Comparison of ENCODE assay signal across 22 mouse cellular contexts in genomic region chr10:41153229-41153750, GRCm38 (mm10).
"Had no signal": no experiment of that assay in that cellular context is flagged by ENCODE, and none has a peak within 500 bp of the region (broad histone marks: within the 10 kb centered on the region; RNA-seq: fewer than 3 reads in every experiment).

No protein-coding gene starts in this region.

- ATAC-seq: intestine, postnatal 0 days; lung, postnatal 0 days; midbrain, embryonic 15.5 days had no signal

- H3K27me3 ChIP-seq: limb, embryonic 13.5 days; midbrain, embryonic 15.5 days; neural tube, embryonic 12.5 days; neural tube, embryonic 15.5 days had no signal

- H3K9ac ChIP-seq: limb, embryonic 13.5 days; lung, embryonic 14.5 days; midbrain, embryonic 15.5 days; neural tube, embryonic 12.5 days; neural tube, embryonic 15.5 days had no signal

- H3K4me2 ChIP-seq: limb, embryonic 13.5 days; lung, embryonic 14.5 days; midbrain, embryonic 11.5 days; midbrain, embryonic 15.5 days; neural tube, embryonic 12.5 days; neural tube, embryonic 15.5 days had no signal

- H3K36me3 ChIP-seq: limb, embryonic 13.5 days; midbrain, embryonic 15.5 days; neural tube, embryonic 12.5 days; neural tube, embryonic 15.5 days had no signal

- H3K4me3 ChIP-seq: left cerebral cortex, adult 2 months; limb, embryonic 13.5 days; megakaryocyte, embryonic 14.5 days; midbrain, embryonic 15.5 days; neural tube, embryonic 12.5 days; neural tube, embryonic 15.5 days had no signal

- DNase-seq: kidney, adult 2 months; kidney, postnatal 25 days; layer of hippocampus, postnatal 36 days; lung, postnatal 36 days; right cerebral cortex, adult 18-20 months; right cerebral cortex, postnatal 14 days; right cerebral cortex, postnatal 4 days; thymus, adult 2 months; thymus, postnatal 14 days; thymus, postnatal 4 days had no signal

- H3K9me3 ChIP-seq: limb, embryonic 13.5 days; megakaryocyte, embryonic 14.5 days; midbrain, embryonic 15.5 days; neural tube, embryonic 12.5 days; neural tube, embryonic 15.5 days had no signal

- H3K27ac ChIP-seq: kidney, postnatal 0 days; left cerebral cortex, adult 2 months; limb, embryonic 13.5 days; midbrain, embryonic 15.5 days; neural tube, embryonic 12.5 days; neural tube, embryonic 15.5 days; stomach, postnatal 0 days had no signal

- H3K4me1 ChIP-seq: limb, embryonic 13.5 days; megakaryocyte, embryonic 14.5 days; neural tube, embryonic 12.5 days had no signal
